Mouse (Mus musculus) liver, postnatal 0 days (tissue): Measurements from ENCODE around the gene Ntm. TPM values are rescaled to one million over a fixed set of nuclear protein-coding genes. Genes with fewer than 3 reads are reported as not detected.

Source experiments
- ATAC-seq: fragments of 200-750 bp; cut with Nextera tagmentation; 2 replicates; pipeline ENCODE4 v1.8.0; 2017; ENCODE audit warnings: mild to moderate bottlenecking, moderate library complexity
- DNase-seq: peaks from one replicate; pipeline ENCODE4 v3.0.0-alpha.2; 2016
- H3K27ac ChIP-seq: fragments of 300-500 bp; sonication (generic); 2 replicates; pipeline ENCODE4 v1.5.1; 2014; ENCODE audit warnings: antibody characterized with exemption, moderate library complexity, mild to moderate bottlenecking, low read depth
- H3K27me3 ChIP-seq: fragments of 300-500 bp; sonication (generic); 2 replicates; pipeline ENCODE4 v1.6.1; 2014; ENCODE audit warnings: low read length, control low read depth, mixed read lengths; ENCODE audit not compliant: insufficient read depth
- H3K36me3 ChIP-seq: fragments of 300-500 bp; sonication (generic); replicated peaks from 2 replicates; pipeline ENCODE4 v1.6.1; 2014; ENCODE audit warnings: mild to moderate bottlenecking, control low read depth, low read length, moderate library complexity, mixed read lengths; ENCODE audit not compliant: insufficient read depth
- H3K4me1 ChIP-seq: fragments of 300-500 bp; sonication (generic); 2 replicates; pipeline ENCODE4 v1.6.1; 2014; ENCODE audit warnings: antibody characterized with exemption, mild to moderate bottlenecking, control low read depth; ENCODE audit not compliant: insufficient read depth
- H3K4me2 ChIP-seq: fragments of 300-500 bp; sonication (generic); 2 replicates; pipeline ENCODE4 v1.6.1; 2014; ENCODE audit warnings: low read depth, mild to moderate bottlenecking, low read length, moderate library complexity, mixed read lengths
- H3K4me3 ChIP-seq: fragments of 300-500 bp; sonication (generic); 2 replicates; pipeline ENCODE4 v1.5.1; 2014; ENCODE audit warnings: low read depth, low read length
- H3K9ac ChIP-seq: fragments of 300-500 bp; sonication (generic); replicated peaks from 2 replicates; pipeline ENCODE4 v1.6.1; 2014; ENCODE audit warnings: mild to moderate bottlenecking, moderate library complexity
- H3K9me3 ChIP-seq: fragments of 300-500 bp; sonication (generic); 2 replicates; pipeline ENCODE4 v1.6.1; 2016; ENCODE audit warnings: mild to moderate bottlenecking, control low read depth, low read length, mixed read lengths
- CTCF ChIP-seq: sonication (generic); IDR thresholded peaks from 2 replicates; pipeline ENCODE4 v1.5.1; 2016; ENCODE audit warnings: antibody characterized with exemption, low read depth
- EP300 ChIP-seq: IDR thresholded peaks from 2 replicates; pipeline ENCODE4 v1.6.1; 2016; ENCODE audit warnings: antibody characterized with exemption, low read depth, mild to moderate bottlenecking
- WGBS: fragments of 180-500 bp; shearing (Covaris S2); extraction: QIAGEN DNeasy Blood & Tissue Kit; methylation state at CpG from one replicate; pipeline ENCODE4 v1.1.7; 2014; ENCODE audit not compliant: insufficient replicate concordance; 5-methylcytosine and 5-hydroxymethylcytosine counted together
- polyA plus RNA-seq: library from polyadenylated mRNA; unstranded; fragments of >200 nt; fragmentation: Nextera tagmentation; extraction: Ambion mirVana; gene quantifications from 2 replicates; pipeline ENCODE4 v1.2.1, GENCODE M21; 2015

Gene Ntm
- polyA plus RNA-seq, 1 experiment from 2014 or later = 1.00 TPM

GRCm38 (mm10) chr9:29671861-29672260 lies 291.1 kb downstream of the Ntm start:
- no peak for TF ChIP-seq CTCF
- no peak for TF ChIP-seq EP300
- Histone ChIP-seq H3K4me2 (no peak overlapping the region), H3K27ac (no peak overlapping the region), H3K27me3 (no peaks in the 10 kb centered on the region), H3K9ac (no peak overlapping the region), H3K9me3 (no peaks in the 10 kb centered on the region), H3K4me1 (no peaks in the 10 kb centered on the region), H3K4me3 (no peak overlapping the region), H3K36me3 (no peaks in the 10 kb centered on the region)
- WGBS = 74% methylated on average over 6 of the region's 6 CpGs
- no peak for DNase-seq
- ATAC-seq = no peak

GRCm38 (mm10) chr9:29663286-29663685 lies 299.7 kb downstream of the Ntm start:
- no peaks in the 10 kb centered on the region for H3K4me1 ChIP-seq
- H3K27me3 ChIP-seq = no peaks in the 10 kb centered on the region
- WGBS = 75% methylated on average over 7 of the region's 7 CpGs
- no peak overlapping the region for H3K27ac ChIP-seq
- no peak overlapping the region for H3K4me2 ChIP-seq
- no peak overlapping the region for H3K4me3 ChIP-seq
- no peaks in the 10 kb centered on the region for H3K36me3 ChIP-seq
- no peak for TF ChIP-seq CTCF
- TF ChIP-seq EP300 = no peak
- no peak for DNase-seq
- no peak for ATAC-seq
- no peaks in the 10 kb centered on the region for H3K9me3 ChIP-seq
- H3K9ac ChIP-seq = no peak overlapping the region

- no peak overlapping the region for H3K4me2 ChIP-seq
- peak; percentile 37 for DNase-seq
- WGBS = 13% methylated on average over 3 of the region's 3 CpGs
- no peak overlapping the region for H3K9ac ChIP-seq
- ATAC-seq = no peak
- H3K27ac ChIP-seq = no peak overlapping the region
- H3K9me3 ChIP-seq = no peaks in the 10 kb centered on the region
- no peaks in the 10 kb centered on the region for H3K4me1 ChIP-seq
- no peak overlapping the region for H3K4me3 ChIP-seq
- no peak for TF ChIP-seq EP300
- TF ChIP-seq CTCF = peak; percentile 87
- H3K27me3 ChIP-seq = no peaks in the 10 kb centered on the region
- no peaks in the 10 kb centered on the region for H3K36me3 ChIP-seq
These were observed 301.3 kb downstream of the Ntm start for GRCm38 (mm10) chr9:29661468-29662145.

- H3K36me3 ChIP-seq = no peaks in the 10 kb centered on the region
- no peak overlapping the region for H3K9ac ChIP-seq
- no peaks in the 10 kb centered on the region for H3K9me3 ChIP-seq
- no peak overlapping the region for H3K4me2 ChIP-seq
- no peaks in the 10 kb centered on the region for H3K27me3 ChIP-seq
- H3K4me1 ChIP-seq = no peaks in the 10 kb centered on the region
- TF ChIP-seq CTCF (no peak), EP300 (no peak)
- no peak for ATAC-seq
- 47% methylated on average over 3 of the region's 3 CpGs for WGBS
- H3K27ac ChIP-seq = no peak overlapping the region
- no peak for DNase-seq
- H3K4me3 ChIP-seq = no peak overlapping the region
These were observed 302.8 kb downstream of the Ntm start for GRCm38 (mm10) chr9:29660059-29660613.

GRCm38 (mm10) chr9:29657761-29658465 lies 305.0 kb downstream of the Ntm start:
- H3K4me2 ChIP-seq = no peak overlapping the region
- TF ChIP-seq CTCF (no peak), EP300 (no peak)
- no peaks in the 10 kb centered on the region for H3K9me3 ChIP-seq
- H3K4me3 ChIP-seq = no peak overlapping the region
- H3K27me3 ChIP-seq = no peaks in the 10 kb centered on the region
- ATAC-seq = no peak
- no peak overlapping the region for H3K27ac ChIP-seq
- no peak for DNase-seq
- H3K36me3 ChIP-seq = no peaks in the 10 kb centered on the region
- no peaks in the 10 kb centered on the region for H3K4me1 ChIP-seq
- 66% methylated on average over 7 of the region's 7 CpGs for WGBS
- no peak overlapping the region for H3K9ac ChIP-seq

GRCm38 (mm10) chr9:29654885-29655284 lies 308.1 kb downstream of the Ntm start:
- ATAC-seq = no peak
- no peak for DNase-seq
- Histone ChIP-seq H3K4me3 (no peak overlapping the region), H3K27ac (no peak overlapping the region), H3K36me3 (no peaks in the 10 kb centered on the region), H3K4me1 (no peaks in the 10 kb centered on the region), H3K9ac (no peak overlapping the region), H3K9me3 (no peaks in the 10 kb centered on the region), H3K27me3 (no peaks in the 10 kb centered on the region), H3K4me2 (no peak overlapping the region)
- WGBS = 8% methylated on average over 6 of the region's 6 CpGs
- TF ChIP-seq CTCF = peak; percentile 87
- TF ChIP-seq EP300 = no peak
